Mouse (Mus musculus) heart, postnatal 0 days (tissue): Measurements from ENCODE around the gene Lingo2. TPM values are rescaled to one million over a fixed set of nuclear protein-coding genes. Genes with fewer than 3 reads are reported as not detected.

Experiments
- ATAC-seq: fragments of 200-750 bp; cut with Nextera tagmentation; 2 replicates; pipeline ENCODE4 v1.8.0; 2017; ENCODE audit warnings: low read depth, moderate number of reproducible peaks, moderate library complexity; ENCODE audit not compliant: insufficient read depth
- DNase-seq: peaks from one replicate; pipeline ENCODE4 v3.0.0-alpha.2; 2016; ENCODE audit warnings: low spot score
- H3K27ac ChIP-seq: fragments of 300-500 bp; sonication (generic); 2 replicates; pipeline ENCODE4 v1.5.1; 2014; ENCODE audit warnings: low read depth, mild to moderate bottlenecking
- H3K27me3 ChIP-seq: fragments of 300-500 bp; sonication (generic); 2 replicates; pipeline ENCODE4 v1.6.1; 2014; ENCODE audit warnings: low read length, mixed read lengths; ENCODE audit not compliant: control insufficient read depth, insufficient read depth
- H3K36me3 ChIP-seq: fragments of 300-500 bp; sonication (generic); replicated peaks from 2 replicates; pipeline ENCODE4 v1.6.1; 2014; ENCODE audit warnings: low read length, mixed read lengths; ENCODE audit not compliant: control insufficient read depth, insufficient read depth
- H3K4me1 ChIP-seq: fragments of 300-500 bp; sonication (generic); 2 replicates; pipeline ENCODE4 v1.6.1; 2014; ENCODE audit warnings: antibody characterized with exemption; ENCODE audit not compliant: control insufficient read depth, insufficient read depth
- H3K4me2 ChIP-seq: fragments of 300-500 bp; sonication (generic); 2 replicates; pipeline ENCODE4 v1.6.1; 2014; ENCODE audit warnings: low read depth, mild to moderate bottlenecking, low read length, moderate library complexity
- H3K4me3 ChIP-seq: fragments of 300-500 bp; sonication (generic); 2 replicates; pipeline ENCODE4 v1.5.1; 2014; ENCODE audit warnings: low read depth, low read length
- H3K9ac ChIP-seq: fragments of 300-500 bp; sonication (generic); replicated peaks from 2 replicates; pipeline ENCODE4 v1.6.1; 2014; ENCODE audit warnings: low read depth, low read length, mixed read lengths
- H3K9me3 ChIP-seq: fragments of 300-500 bp; sonication (generic); replicated peaks from 2 replicates; pipeline ENCODE4 v1.6.1; 2016; ENCODE audit warnings: low read length; ENCODE audit not compliant: control insufficient read depth
- CTCF ChIP-seq: IDR thresholded peaks from 2 replicates; pipeline ENCODE4 v1.5.1; 2016; ENCODE audit warnings: antibody characterized with exemption, control low read depth, low read depth
- EP300 ChIP-seq: IDR thresholded peaks from 2 replicates; pipeline ENCODE4 v1.6.1; 2016; ENCODE audit warnings: antibody characterized with exemption, low read depth
- WGBS: fragments of 180-500 bp; shearing (Covaris S2); extraction: QIAGEN DNeasy Blood & Tissue Kit; methylation state at CpG from one replicate; pipeline ENCODE4 v1.1.7; 2014; 5-methylcytosine and 5-hydroxymethylcytosine counted together
- polyA plus RNA-seq: library from polyadenylated mRNA; unstranded; fragments of >200 nt; fragmentation: Nextera tagmentation; extraction: Ambion mirVana; gene quantifications from 2 replicates; pipeline ENCODE4 v1.2.1, GENCODE M21; 2015
- total RNA-seq: library from RNA; depleted of rRNA; stranded (reverse); fragments of >200 nt; gene quantifications from 2 replicates; pipeline ENCODE4 v1.2.3, GENCODE M21; 2014; ENCODE audit warnings: low replicate concordance

Lingo2 gene
- total and polyA plus RNA-seq, 2 experiments from 2014 or later: 0.12 TPM; not detected in 1

DNA sequence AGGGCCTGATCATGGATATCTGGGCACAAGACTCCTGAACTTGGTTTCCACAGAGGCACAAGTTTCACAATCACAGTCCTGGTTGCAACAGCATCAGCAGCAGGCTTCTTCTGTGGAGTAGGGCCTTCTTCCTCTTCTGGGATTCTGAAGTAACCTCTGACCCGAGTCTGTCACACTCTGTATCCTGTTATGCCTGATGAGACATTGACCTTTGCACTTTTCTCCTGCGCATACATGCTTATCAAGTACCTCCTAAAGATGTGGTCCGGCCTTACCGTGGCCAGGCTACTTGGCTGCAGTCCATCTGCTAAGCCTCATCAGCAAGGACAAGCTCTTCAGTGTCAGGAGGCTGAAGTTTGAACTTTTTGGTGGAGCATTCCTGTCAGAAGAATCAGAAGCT lies 937.4 kb downstream of the Lingo2 start:
- H3K9me3 ChIP-seq: no peaks in the 10 kb centered on the region
- no peak overlapping the region for H3K27ac ChIP-seq
- TF ChIP-seq CTCF: no peak
- no peak for TF ChIP-seq EP300
- H3K9ac ChIP-seq: no peak overlapping the region
- no peak overlapping the region for H3K4me2 ChIP-seq
- DNase-seq: no peak
- no peaks in the 10 kb centered on the region for H3K4me1 ChIP-seq
- WGBS: 24% methylated on average over 4 of the region's 4 CpGs
- no peak for ATAC-seq
- H3K4me3 ChIP-seq: no peak overlapping the region
- H3K27me3 ChIP-seq: no peaks in the 10 kb centered on the region
- no peaks in the 10 kb centered on the region for H3K36me3 ChIP-seq

DNA sequence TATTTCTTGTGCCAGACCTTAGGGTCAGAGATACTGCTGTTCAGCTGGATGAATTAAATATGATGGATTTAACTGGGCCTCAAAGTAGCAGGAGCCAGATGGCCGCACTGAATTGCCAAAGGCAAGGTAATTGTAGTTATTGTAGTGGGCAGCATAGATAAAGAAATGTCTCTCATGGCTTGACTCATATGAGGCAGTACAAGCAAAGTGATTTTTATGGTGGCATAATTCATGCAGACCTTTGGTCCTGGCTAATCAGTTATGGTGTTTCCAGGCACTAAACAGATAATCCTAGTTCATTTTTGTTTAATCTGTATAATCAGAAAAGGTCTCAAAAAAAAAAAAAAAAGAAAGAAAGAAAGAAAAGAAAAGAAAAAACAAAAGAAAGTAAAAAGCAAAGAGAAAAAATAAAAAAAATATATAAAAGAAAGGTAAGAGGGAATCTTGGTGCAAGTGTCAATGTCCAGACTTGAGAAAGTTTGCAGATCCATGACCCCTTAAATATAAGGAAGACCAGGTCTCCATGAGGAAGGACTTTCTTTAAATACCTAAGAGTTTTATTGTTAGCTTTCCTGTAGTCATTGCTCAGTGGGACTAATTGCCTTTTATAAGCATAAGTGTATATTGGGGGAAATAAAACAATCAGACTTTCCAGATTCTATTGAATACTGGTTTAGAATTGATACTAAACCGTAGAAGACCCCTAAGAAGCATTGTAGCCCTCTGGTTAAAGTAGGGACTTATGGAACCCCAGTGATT lies 959.4 kb downstream of the Lingo2 start:
- Histone ChIP-seq H3K9ac (no peak overlapping the region), H3K4me3 (no peak overlapping the region), H3K9me3 (no peaks in the 10 kb centered on the region), H3K27me3 (no peaks in the 10 kb centered on the region), H3K36me3 (no peaks in the 10 kb centered on the region), H3K4me2 (no peak overlapping the region), H3K4me1 (no peaks in the 10 kb centered on the region), H3K27ac (no peak overlapping the region)
- no peak for DNase-seq
- WGBS: 46% methylated on average over 2 of the region's 2 CpGs
- ATAC-seq: no peak
- TF ChIP-seq CTCF (no peak), EP300 (no peak)

DNA sequence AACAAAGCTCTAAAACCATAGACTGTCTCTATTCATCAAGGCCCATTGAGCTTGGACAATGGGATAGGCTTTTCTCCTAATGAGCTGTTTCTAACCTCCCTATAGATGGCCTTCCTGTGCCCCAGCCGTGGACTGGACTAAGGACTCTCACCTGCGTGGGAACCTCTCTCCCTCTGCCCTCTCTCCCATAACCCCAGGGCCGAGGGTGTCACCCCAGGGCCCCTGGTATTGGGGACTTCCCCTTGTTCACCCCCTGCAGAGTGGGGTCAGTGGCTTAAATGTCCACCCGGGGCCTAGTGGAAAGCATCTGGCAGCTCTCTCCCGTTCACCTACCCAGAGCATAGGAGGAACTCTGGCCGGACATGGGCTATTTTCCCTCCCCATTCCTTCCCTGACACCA lies 965.5 kb downstream of the Lingo2 start:
- no peaks in the 10 kb centered on the region for H3K36me3 ChIP-seq
- no peaks in the 10 kb centered on the region for H3K9me3 ChIP-seq
- H3K4me2 ChIP-seq: no peak overlapping the region
- ATAC-seq (no peak), DNase-seq (no peak)
- no peaks in the 10 kb centered on the region for H3K4me1 ChIP-seq
- TF ChIP-seq CTCF: no peak
- TF ChIP-seq EP300: no peak
- no peak overlapping the region for H3K27ac ChIP-seq
- H3K9ac ChIP-seq: no peak overlapping the region
- 75% methylated on average over 6 of the region's 6 CpGs for WGBS
- no peak overlapping the region for H3K4me3 ChIP-seq
- no peaks in the 10 kb centered on the region for H3K27me3 ChIP-seq

DNA sequence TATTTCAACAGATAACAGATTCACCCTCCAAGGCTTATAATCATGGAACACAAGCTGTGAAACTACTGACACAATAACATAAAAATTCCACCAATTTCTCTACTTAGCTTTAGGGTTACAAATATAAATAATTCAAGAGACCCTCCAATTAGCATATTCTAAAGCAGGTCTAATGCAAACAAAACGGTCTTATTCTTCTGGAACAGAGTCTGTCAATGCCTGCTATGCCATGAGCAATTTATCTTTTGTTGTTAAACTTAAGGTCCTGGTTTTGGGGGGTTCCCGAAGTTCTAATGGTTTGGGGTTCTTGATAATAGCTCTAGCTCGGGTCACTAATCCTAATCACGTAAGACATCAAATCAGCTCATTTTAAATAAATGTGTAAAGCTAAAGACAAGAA lies 988.0 kb downstream of the Lingo2 start:
- no peaks in the 10 kb centered on the region for H3K27me3 ChIP-seq
- 60% methylated on average over 4 of the region's 4 CpGs for WGBS
- H3K27ac ChIP-seq: no peak overlapping the region
- no peak overlapping the region for H3K9ac ChIP-seq
- no peak for ATAC-seq
- no peak overlapping the region for H3K4me3 ChIP-seq
- H3K4me1 ChIP-seq: no peaks in the 10 kb centered on the region
- H3K36me3 ChIP-seq: no peaks in the 10 kb centered on the region
- H3K4me2 ChIP-seq: no peak overlapping the region
- no peaks in the 10 kb centered on the region for H3K9me3 ChIP-seq
- no peak for TF ChIP-seq CTCF
- no peak for TF ChIP-seq EP300
- DNase-seq: no peak

DNA sequence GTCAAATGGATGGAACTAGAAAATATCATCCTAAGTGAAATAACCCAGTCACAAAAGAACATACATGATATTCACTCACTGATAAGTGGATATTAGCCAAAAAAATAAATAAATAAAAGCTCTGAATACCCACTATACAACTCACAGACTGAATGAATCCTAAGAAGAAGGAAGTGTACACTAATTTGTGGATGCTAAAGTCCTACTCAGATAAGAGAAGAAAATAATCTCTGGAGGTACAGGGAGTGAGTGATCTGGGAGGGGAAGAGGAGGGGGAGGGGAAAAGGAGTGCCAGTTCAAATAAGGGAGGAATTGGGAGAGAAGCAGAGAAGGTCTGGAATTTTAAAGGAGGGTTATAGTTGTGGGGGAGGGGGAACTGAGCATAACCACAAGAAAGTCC lies 999.7 kb downstream of the Lingo2 start:
- Histone ChIP-seq H3K27me3 (no peaks in the 10 kb centered on the region), H3K4me3 (no peak overlapping the region), H3K36me3 (no peaks in the 10 kb centered on the region), H3K4me1 (no peaks in the 10 kb centered on the region), H3K27ac (no peak overlapping the region), H3K4me2 (no peak overlapping the region), H3K9ac (no peak overlapping the region), H3K9me3 (no peaks in the 10 kb centered on the region)
- no peak for DNase-seq
- no peak for ATAC-seq
- TF ChIP-seq CTCF (no peak), EP300 (no peak)

DNA sequence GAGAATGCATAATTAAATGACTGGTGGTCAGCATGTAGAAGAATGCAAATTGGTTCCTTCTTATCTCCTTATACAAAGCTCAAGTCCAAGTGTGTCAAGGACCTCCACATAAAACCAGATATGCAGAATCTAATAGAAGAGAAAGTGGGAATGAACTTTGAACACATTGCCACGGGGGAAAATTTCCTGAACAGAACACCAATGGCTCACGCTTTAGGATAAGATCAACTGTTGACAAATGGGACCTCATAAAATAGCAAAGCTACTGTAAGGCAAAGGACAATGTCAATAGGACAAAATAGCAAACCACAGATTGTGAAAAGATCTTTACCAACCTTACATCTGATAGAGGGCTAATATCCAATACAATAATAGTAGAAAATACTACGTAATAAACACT lies 1000.3 kb downstream of the Lingo2 start:
- Histone ChIP-seq H3K4me1 (no peaks in the 10 kb centered on the region), H3K4me2 (no peak overlapping the region), H3K27me3 (no peaks in the 10 kb centered on the region), H3K27ac (no peak overlapping the region), H3K9me3 (no peaks in the 10 kb centered on the region), H3K36me3 (no peaks in the 10 kb centered on the region), H3K9ac (no peak overlapping the region), H3K4me3 (no peak overlapping the region)
- ATAC-seq (no peak), DNase-seq (no peak)
- TF ChIP-seq CTCF: no peak
- no peak for TF ChIP-seq EP300
- WGBS: 76% methylated on average over 3 of the region's 3 CpGs
